Mouse (Mus musculus) lung, embryonic 14.5 days (tissue): ENCODE measurements around the gene Slc2a1. TPM values are rescaled to one million over a fixed set of nuclear protein-coding genes. Genes with fewer than 3 reads are reported as not detected.

Experiments used
- ATAC-seq: fragments of 200-750 bp; cut with Nextera tagmentation; 2 replicates; pipeline ENCODE4 v1.8.0; 2017; ENCODE audit warnings: mild to moderate bottlenecking, moderate TSS enrichment, moderate library complexity; ENCODE audit not compliant: insufficient read depth
- DNase-seq: peaks from one replicate; pipeline ENCODE4 v3.0.0-alpha.2; 2015
- H3K27ac ChIP-seq: fragments of 300-500 bp; sonication (generic); 2 replicates; pipeline ENCODE4 v1.5.1; 2014; ENCODE audit warnings: low read depth, mild to moderate bottlenecking, moderate library complexity
- H3K27me3 ChIP-seq: fragments of 300-500 bp; sonication (generic); 2 replicates; pipeline ENCODE4 v1.6.1; 2014; ENCODE audit warnings: low read length, control low read depth; ENCODE audit not compliant: insufficient read depth
- H3K36me3 ChIP-seq: fragments of 300-500 bp; sonication (generic); 2 replicates; pipeline ENCODE4 v1.6.1; 2014; ENCODE audit warnings: control low read depth; ENCODE audit not compliant: insufficient read depth
- H3K4me1 ChIP-seq: fragments of 300-500 bp; sonication (generic); 2 replicates; pipeline ENCODE4 v1.6.1; 2014; ENCODE audit warnings: antibody characterized with exemption, control low read depth; ENCODE audit not compliant: insufficient read depth
- H3K4me2 ChIP-seq: fragments of 300-500 bp; sonication (generic); 2 replicates; pipeline ENCODE4 v1.6.1; 2014; ENCODE audit warnings: mild to moderate bottlenecking
- H3K4me3 ChIP-seq: fragments of 300-500 bp; sonication (generic); 2 replicates; pipeline ENCODE4 v1.5.1; 2014; ENCODE audit warnings: low read depth, low read length
- H3K9ac ChIP-seq: fragments of 300-500 bp; sonication (generic); 2 replicates; pipeline ENCODE4 v1.6.1; 2014
- H3K9me3 ChIP-seq: fragments of 300-500 bp; sonication (generic); 2 replicates; pipeline ENCODE4 v1.6.1; 2016; ENCODE audit warnings: low read depth, low read length, control low read depth
- CTCF ChIP-seq: IDR thresholded peaks from 2 replicates; pipeline ENCODE4 v1.5.1; 2016; ENCODE audit warnings: antibody characterized with exemption, low read depth
- WGBS: fragments of 180-500 bp; shearing (Covaris S2); extraction: QIAGEN DNeasy Blood & Tissue Kit; methylation state at CpG from one replicate; pipeline ENCODE4 v1.1.7; 2014; 5-methylcytosine and 5-hydroxymethylcytosine counted together
- polyA plus RNA-seq: library from polyadenylated mRNA; unstranded; fragments of >200 nt; fragmentation: Nextera tagmentation; extraction: Ambion mirVana; gene quantifications from 2 replicates; pipeline ENCODE4 v1.2.1, GENCODE M21; 2014

The Slc2a1 gene
- polyA plus RNA-seq, 1 experiment from 2014 or later: 70.7 TPM

GRCm38 (mm10) chr4:119128547-119128946 lies 20.0 kb downstream of the Slc2a1 start:
- H3K4me2 ChIP-seq: no peak overlapping the region
- 79% methylated on average over 7 of the region's 7 CpGs for WGBS
- H3K36me3 ChIP-seq: peaks cover 81% of the 10 kb centered on the region
- ATAC-seq: no peak
- no peaks in the 10 kb centered on the region for H3K4me1 ChIP-seq
- H3K9ac ChIP-seq: no peak overlapping the region
- H3K4me3 ChIP-seq: no peak overlapping the region
- DNase-seq: no peak
- H3K27ac ChIP-seq: no peak overlapping the region
- no peaks in the 10 kb centered on the region for H3K9me3 ChIP-seq
- TF ChIP-seq CTCF: no peak
- no peaks in the 10 kb centered on the region for H3K27me3 ChIP-seq

- no peaks in the 10 kb centered on the region for H3K9me3 ChIP-seq
- H3K4me1 ChIP-seq: no peaks in the 10 kb centered on the region
- H3K4me2 ChIP-seq: no peak overlapping the region
- 86% methylated on average over 1 of the region's 1 CpGs for WGBS
- TF ChIP-seq CTCF: no peak
- no peak for DNase-seq
- no peak overlapping the region for H3K4me3 ChIP-seq
- no peak for ATAC-seq
- H3K9ac ChIP-seq: no peak overlapping the region
- peaks cover 83% of the 10 kb centered on the region for H3K36me3 ChIP-seq
- no peak overlapping the region for H3K27ac ChIP-seq
- H3K27me3 ChIP-seq: no peaks in the 10 kb centered on the region
Measured at GRCm38 (mm10) chr4:119129096-119129495, 20.6 kb downstream of the Slc2a1 start.

GRCm38 (mm10) chr4:119131189-119131910 lies 22.8 kb downstream of the Slc2a1 start:
- WGBS: 87% methylated on average over 8 of the region's 8 CpGs
- ATAC-seq: no peak
- Histone ChIP-seq H3K4me1 (no peaks in the 10 kb centered on the region), H3K4me3 (no peak overlapping the region), H3K9me3 (no peaks in the 10 kb centered on the region), H3K9ac (no peak overlapping the region), H3K27me3 (no peaks in the 10 kb centered on the region), H3K27ac (no peak overlapping the region), H3K4me2 (no peak overlapping the region), H3K36me3 (peaks cover 90% of the 10 kb centered on the region)
- DNase-seq: no peak
- TF ChIP-seq CTCF: no peak

GRCm38 (mm10) chr4:119133306-119133705 lies 24.8 kb downstream of the Slc2a1 start:
- ATAC-seq (no peak), DNase-seq (no peak)
- Histone ChIP-seq H3K4me1 (no peaks in the 10 kb centered on the region), H3K4me3 (no peak overlapping the region), H3K27me3 (no peaks in the 10 kb centered on the region), H3K9me3 (no peaks in the 10 kb centered on the region), H3K27ac (no peak overlapping the region), H3K9ac (no peak overlapping the region), H3K36me3 (peaks cover 94% of the 10 kb centered on the region), H3K4me2 (no peak overlapping the region)
- no peak for TF ChIP-seq CTCF
- 81% methylated on average over 13 of the region's 13 CpGs for WGBS

GRCm38 (mm10) chr4:119133860-119134259 lies 25.3 kb downstream of the Slc2a1 start:
- H3K4me2 ChIP-seq: no peak overlapping the region
- no peaks in the 10 kb centered on the region for H3K4me1 ChIP-seq
- 89% methylated on average over 13 of the region's 13 CpGs for WGBS
- H3K9me3 ChIP-seq: no peaks in the 10 kb centered on the region
- DNase-seq (no peak), ATAC-seq (no peak)
- H3K27ac ChIP-seq: no peak overlapping the region
- H3K4me3 ChIP-seq: no peak overlapping the region
- no peaks in the 10 kb centered on the region for H3K27me3 ChIP-seq
- peaks cover 89% of the 10 kb centered on the region for H3K36me3 ChIP-seq
- H3K9ac ChIP-seq: no peak overlapping the region
- no peak for TF ChIP-seq CTCF

GRCm38 (mm10) chr4:119137313-119137712 lies 28.8 kb downstream of the Slc2a1 start:
- DNase-seq (no peak), ATAC-seq (no peak)
- H3K4me2 ChIP-seq: no peak overlapping the region
- no peaks in the 10 kb centered on the region for H3K27me3 ChIP-seq
- no peak overlapping the region for H3K4me3 ChIP-seq
- no peaks in the 10 kb centered on the region for H3K9me3 ChIP-seq
- H3K27ac ChIP-seq: no peak overlapping the region
- no peaks in the 10 kb centered on the region for H3K4me1 ChIP-seq
- H3K9ac ChIP-seq: no peak overlapping the region
- TF ChIP-seq CTCF: no peak
- WGBS: 66% methylated on average over 8 of the region's 8 CpGs
- H3K36me3 ChIP-seq: peaks cover 56% of the 10 kb centered on the region

GRCm38 (mm10) chr4:119138171-119138570 lies 29.7 kb downstream of the Slc2a1 start:
- TF ChIP-seq CTCF: no peak
- Histone ChIP-seq H3K4me3 (no peak overlapping the region), H3K27me3 (no peaks in the 10 kb centered on the region), H3K4me1 (no peaks in the 10 kb centered on the region), H3K27ac (no peak overlapping the region; the same call in 1 of the 2 replicates), H3K9ac (peak overlapping the region; percentile 2; the same call in 1 of the 2 replicates), H3K36me3 (peaks cover 47% of the 10 kb centered on the region), H3K4me2 (peak overlapping the region; percentile 46), H3K9me3 (no peaks in the 10 kb centered on the region)
- DNase-seq (peak; percentile 85), ATAC-seq (peak; percentile 78)
- WGBS: 13% methylated on average over 18 of the region's 18 CpGs
